Mouse (Mus musculus): ENCODE results near the gene Flad1.

GRCm38 (mm10) chr3:89373581-89374231 is 38.0 kb downstream of the Flad1 start:
- TF ChIP-seq CTCF (IDR thresholded peaks at IDR 0.05; ENCODE audit: borderline replicate concordance, insufficient read depth, low read length) (no peak), POLR2A (IDR thresholded peaks at IDR 0.05; ENCODE audit: low read depth, low read length) (no peak)

All from embryonic fibroblast, embryonic 13.5 days (primary cell).